Mouse (Mus musculus) layer of hippocampus, adult 11-12 months (tissue): ENCODE measurements around the gene Vmn2r36.
"Not testable (repeated sequence)": the region's sequence is repeated elsewhere in the genome, so short reads cannot be mapped to it uniquely, and the experiment has no call there.

Experiments used
- DNase-seq: peaks from one replicate; pipeline ENCODE4 v3.0.0; 2022; ENCODE audit warnings: low spot score

Gene Vmn2r36

DNA sequence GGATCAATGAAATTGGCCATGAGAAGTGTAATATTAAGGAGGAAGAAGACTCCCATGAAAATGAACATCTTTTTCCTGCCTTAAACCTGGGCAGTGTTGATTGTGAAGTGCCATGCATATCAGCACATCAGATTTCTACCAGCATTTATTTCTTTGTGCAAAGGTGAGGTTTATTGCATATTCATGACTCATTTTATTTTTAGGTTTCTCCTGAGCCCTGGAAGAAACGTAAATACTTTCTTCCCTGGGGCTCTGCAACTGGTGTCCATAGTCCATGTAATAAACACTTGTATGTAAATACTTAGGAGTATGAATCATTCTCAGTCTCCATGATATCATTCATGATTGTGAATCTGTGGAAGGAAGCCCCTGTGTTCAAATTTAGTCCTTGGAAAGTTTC, at the start of gene Vmn2r36:
Gene Vmn2r36, minus strand, starts transcription at position 101 of the 400 bp plus-strand sequence.
- not testable (repeated sequence) for DNase-seq
